Mouse (Mus musculus) cerebellum, postnatal 10 days (tissue): ENCODE measurements around the gene Clec4a2.
A peak's percentile ranks its signal among the peaks of the same experiment; 100 is the strongest.
"Not testable (repeated sequence)": the region's sequence is repeated elsewhere in the genome, so short reads cannot be mapped to it uniquely, and the experiment has no call there.

Source experiments
- DNase-seq, 2 experiments: peaks; one replicate each; pipeline ENCODE4 v3.0.0; 2021; ENCODE audit warnings: mixed read lengths in 2 of 2

The Clec4a2 gene

DNA sequence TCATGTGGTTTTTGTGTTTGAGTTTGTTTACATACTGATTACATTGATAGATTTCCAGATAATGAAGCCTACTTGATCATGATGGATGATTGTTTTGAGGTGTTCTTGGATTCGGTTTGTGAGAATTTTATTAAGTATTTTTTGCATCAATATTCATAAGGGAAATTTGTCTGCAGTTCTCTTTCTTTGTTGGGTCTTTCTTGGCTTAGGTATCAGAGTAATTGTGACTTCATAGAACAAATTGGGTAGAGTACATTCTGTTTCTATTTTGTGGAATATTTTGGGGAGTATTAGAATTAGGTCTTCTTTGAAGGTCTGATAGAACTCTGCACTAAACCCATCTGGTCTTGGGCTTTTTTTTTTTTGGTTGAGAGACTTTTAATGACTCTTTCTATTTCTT is at the start of gene Clec4a2:
Gene Clec4a2 (plus strand): TSS at position 301 of the 400 bp plus-strand sequence.
- not testable (repeated sequence) for DNase-seq

DNA sequence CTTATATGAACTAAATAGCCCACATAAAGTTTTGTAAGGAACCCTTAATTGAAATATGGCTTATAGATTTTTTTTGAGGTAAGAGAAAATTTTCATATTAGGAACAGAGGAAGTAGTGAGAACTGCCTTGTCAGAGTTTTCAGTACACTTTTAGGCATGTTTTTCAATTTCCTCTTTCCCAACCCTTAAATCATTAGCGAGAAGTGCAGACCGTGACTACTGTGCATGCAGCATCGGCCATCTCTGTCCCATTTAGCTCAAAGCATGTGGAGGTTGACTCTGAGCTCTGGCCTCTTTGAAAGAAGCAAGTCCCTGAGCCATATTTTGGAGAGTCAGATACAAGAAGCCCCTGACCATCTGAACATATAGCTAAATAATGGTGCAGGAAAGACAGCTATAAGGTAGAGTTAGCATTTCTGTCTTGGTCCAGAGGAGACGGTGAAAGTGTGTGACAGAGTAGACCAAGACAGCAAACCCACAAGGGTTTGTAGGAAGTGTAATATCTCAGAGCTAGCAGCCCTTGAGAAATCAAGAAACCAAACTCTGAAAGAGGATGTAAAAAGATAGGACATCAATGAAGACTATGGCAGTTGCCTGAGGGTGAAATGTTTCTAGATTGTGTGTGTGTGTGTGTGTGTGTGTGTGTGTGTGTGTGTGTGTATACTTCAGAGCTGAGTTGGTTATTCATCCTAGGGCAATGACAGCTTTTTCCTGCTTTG is 10.9 kb upstream of the Clec4a2 start:
- DNase-seq = no peak

DNA sequence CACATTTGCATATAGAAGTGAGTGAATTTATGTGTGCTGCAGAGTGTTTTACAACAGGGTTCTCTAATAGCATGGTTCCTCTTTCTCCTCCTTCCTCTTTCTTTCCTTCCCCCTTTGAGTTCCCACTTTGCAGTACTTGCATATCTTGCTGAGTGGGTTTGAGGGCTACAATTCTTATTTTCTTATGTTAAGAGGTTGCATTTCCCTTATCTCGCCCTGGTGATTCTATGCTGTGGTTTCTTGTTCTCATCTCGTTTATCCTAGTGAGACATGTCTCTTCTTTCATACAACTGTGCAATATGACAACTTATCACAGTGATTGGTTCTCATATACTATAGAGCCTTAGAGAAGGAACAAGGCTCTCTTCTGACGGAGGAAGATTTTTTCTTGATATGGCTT is 17.0 kb downstream of the Clec4a2 start:
- no peak for DNase-seq

DNA sequence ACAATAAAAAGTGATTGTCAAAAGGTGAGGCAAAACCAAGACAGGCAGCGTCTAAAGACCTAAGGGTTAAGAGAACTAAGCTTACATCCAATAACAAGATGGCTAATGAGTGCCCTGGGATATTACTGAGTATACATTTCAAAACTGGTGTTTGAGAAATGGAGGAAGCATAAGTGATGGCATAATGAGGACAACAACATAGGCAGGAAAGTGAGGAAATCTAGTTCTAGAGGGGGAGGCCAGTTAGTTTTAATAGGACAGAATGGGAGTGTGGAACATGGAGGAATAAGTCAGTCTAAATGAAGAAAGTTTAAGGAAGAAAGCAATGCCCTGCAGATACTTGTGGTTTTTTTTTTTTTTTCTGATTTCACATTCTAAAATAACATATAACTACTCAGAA is 20.9 kb downstream of the Clec4a2 start:
- no peak for DNase-seq

DNA sequence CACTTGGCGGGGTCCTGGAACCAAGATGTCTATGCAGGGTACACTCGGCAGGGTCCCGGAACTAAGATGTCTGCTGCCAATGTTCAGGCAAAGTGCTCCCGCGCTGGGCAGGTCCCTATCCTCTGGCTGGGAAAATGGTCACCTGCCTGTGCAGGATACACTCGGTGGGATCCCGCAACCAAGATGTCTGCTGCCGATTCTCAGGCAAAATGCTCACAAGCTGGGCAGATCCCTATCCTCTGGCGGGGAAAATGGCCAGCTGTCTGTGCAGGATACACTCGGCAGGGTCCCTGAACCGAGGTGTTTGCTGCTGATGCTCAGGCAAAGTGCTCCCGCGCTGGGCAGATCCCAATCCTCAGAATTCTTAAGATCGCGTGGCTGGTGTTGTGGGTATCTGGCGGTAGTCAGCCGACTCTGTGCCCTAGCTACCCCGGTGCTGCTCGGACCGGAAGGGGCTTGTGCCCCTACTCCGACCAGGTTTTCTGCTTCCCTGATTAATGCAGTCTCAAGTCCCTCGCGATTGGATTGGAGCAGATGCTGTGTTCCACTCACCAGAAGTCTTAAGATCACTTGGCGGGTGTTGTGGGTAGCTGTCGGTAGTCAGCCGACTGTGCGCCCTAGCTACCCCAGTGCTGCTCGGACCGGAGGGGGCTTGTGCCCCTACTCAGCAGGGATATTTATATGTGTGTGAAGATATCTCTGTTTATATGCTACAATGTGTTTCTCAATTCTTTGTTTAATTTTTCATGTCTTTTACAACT is 31.7 kb downstream of the Clec4a2 start:
- not testable (repeated sequence) for DNase-seq

DNA sequence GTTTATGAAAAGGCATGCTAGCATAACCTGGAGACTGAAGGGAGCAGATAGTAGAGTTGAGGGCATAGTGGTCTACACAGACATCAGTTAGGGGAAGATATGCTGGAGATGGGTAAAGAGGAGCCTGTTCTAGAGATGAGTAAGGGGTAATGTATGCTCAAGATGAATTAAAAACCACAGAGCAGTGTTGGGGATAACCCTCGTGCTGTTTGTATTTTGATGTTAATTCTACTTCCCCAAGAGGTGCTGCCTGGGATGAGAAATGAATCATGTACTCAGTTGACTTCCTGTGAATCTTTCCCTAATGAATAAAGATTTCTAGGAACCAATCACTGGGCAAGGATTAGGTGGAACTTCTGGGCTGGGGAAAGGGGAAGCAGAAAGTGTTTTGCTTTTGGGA is 63.9 kb downstream of the Clec4a2 start:
- no peak for DNase-seq

DNA sequence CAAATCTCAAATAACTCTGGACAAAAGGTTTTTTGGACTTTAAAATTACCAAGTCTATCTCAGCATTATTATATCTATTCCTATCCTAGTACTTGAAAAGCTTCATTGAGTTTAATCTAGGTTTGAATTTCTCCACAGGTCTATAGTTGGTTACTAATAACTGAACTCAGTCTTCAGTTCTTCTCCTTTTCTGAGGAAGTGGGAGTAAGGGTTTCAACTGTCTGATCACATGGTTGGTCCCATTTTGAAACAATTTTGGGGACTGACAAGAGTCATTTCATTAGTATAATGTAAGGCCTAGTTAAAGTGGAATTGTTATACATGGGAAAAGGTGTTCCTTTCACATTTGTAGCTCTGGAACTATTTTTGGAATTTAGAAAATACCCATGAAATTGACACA is 64.8 kb downstream of the Clec4a2 start:
- DNase-seq = no peak

DNA sequence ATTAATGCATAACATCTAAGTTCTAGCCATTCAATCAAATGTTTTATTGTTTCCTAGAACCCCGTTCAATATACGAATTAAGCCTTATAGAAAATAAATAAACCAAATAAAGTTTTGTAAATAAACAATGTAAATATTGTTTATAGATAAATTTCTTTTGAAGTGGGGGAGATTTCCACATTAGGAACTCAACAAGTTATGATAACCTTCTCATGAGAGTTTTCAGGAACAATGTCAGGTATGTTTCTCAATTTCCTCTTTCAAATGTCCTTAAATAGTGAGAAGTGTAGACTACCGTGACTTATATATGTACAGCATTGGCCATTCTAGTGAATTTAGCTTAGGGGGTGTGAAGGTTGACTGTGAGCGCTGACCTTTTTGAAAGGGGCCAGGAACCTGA is 66.4 kb downstream of the Clec4a2 start, which contains the start of gene Clec4b2:
Gene Clec4b2 (plus strand): TSS at position 301 of the 400 bp plus-strand sequence.
- DNase-seq = no peak

DNA sequence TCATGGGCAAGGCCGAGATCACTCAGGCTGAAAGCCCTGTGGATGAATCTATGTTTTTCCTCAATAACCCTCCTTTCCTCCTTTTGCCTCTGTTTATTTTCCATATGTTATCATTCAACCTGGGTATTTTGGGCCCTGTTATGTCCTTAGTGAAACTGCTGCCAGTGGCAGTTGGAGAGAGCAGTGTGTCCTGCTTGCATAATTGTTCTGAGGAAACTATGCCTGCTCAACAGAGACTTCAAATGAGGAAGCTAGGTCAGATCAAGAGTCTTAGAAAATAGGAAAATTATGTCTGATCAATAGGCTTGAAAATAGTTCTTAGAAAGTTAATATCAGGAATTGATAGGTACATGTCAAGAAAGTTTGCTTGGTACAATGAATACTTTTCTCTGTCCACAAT is 69.3 kb downstream of the Clec4a2 start:
- no peak for DNase-seq

DNA sequence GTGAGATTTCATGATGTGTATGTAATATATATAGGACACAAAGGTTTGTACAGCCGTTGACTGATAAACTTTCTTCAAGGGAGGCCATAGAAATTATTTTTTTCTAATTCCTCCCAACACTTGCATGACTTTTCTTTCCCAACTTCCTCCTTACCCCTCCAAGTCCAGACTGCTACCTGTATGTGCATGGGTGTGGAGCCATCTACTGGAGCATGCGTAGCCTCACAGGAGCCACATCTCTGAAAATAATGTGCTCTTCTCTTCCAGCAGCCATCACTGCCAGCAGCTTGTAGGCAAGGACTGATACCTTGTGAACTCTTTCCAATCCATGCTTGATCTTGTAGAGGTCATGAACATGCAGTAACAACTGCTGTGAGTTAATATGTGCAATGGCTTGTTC is 78.6 kb downstream of the Clec4a2 start:
- DNase-seq = peak in 1 of 2 experiments; percentile 1
